Mouse (Mus musculus) thymus, adult 2 months (tissue): ENCODE measurements around the gene Cntnap1.

ENCODE experiments used
- CTCF ChIP-seq: fragments of 200-500 bp; IDR thresholded peaks from 2 replicates; pipeline ENCODE4 v1.5.1; 2012; ENCODE audit warnings: mild to moderate bottlenecking, control low read depth, low read length, moderate library complexity, borderline replicate concordance; ENCODE audit not compliant: control insufficient read depth, poor library complexity, insufficient read depth; ENCODE audit errors: extremely low read depth
- POLR2A ChIP-seq: fragments of 200-500 bp; IDR thresholded peaks from 2 replicates; pipeline ENCODE4 v1.6.1; 2012; ENCODE audit warnings: mild to moderate bottlenecking, low read length, control low read depth, moderate library complexity; ENCODE audit not compliant: control insufficient read depth, poor library complexity, insufficient read depth; ENCODE audit errors: extremely low read depth

- peak; percentile 99 for TF ChIP-seq CTCF
- no peak for TF ChIP-seq POLR2A
These were observed 3.5 kb downstream of the Cntnap1 start for GRCm38 (mm10) chr11:101173631-101174388.
